Mouse (Mus musculus): ENCODE measurements around the gene Trappc3l. TPM values are rescaled to one million over a fixed set of nuclear protein-coding genes. Genes with fewer than 3 reads are reported as not detected.

The Trappc3l gene
- total and polyA plus RNA-seq, 3 experiments: not detected

DNA sequence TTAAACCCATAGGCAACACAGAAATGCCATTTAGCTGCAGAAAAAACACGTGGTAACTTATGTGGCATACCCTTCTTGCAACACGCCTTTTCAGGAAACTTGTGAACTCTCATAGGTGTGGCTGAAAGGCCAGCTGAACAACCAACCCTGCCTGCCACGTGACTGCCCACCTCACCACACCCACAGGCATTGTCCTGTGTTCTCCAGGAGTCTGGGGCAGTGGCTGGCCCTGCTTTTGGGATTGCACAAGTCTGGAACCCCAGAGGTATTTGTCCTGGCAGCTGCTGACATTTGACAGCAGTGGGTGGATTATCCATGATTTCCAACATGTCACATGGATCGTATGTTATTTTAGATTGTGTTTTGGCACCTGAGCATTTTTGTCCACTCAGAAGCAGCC, 102.4 kb downstream of the Trappc3l start:
- H3K9ac ChIP-seq (ENCODE audit: insufficient read depth, low read depth): no peak overlapping the region
- H3K27me3 ChIP-seq (replicated peaks): no peaks in the 10 kb centered on the region
- no peak overlapping the region for H3K4me2 ChIP-seq (ENCODE audit: insufficient read depth, low read depth, poor library complexity, severe bottlenecking)
- H3K9me3 ChIP-seq (replicated peaks; ENCODE audit: low read length): no peaks in the 10 kb centered on the region
- in situ Hi-C loops (cut with MboI; ENCODE audit: low pct_ligation_motif_present, low pct_unique_long_range_greater_than_20kb, low sequenced_read_pairs): no loop called here
- no peaks in the 10 kb centered on the region for H3K79me2 ChIP-seq (replicated peaks; ENCODE audit: control insufficient read depth, extremely low read depth, insufficient read depth, poor library complexity, severe bottlenecking)
- H3K4me3 ChIP-seq (replicated peaks in 1 of 3; ENCODE audit: low read depth in 2 of 3, low read length in 2 of 3, poor library complexity in 1 of 3): no peak overlapping the region
- H3K4me1 ChIP-seq (ENCODE audit: control insufficient read depth in 1 of 2, insufficient read depth in 2 of 2): no peaks in the 10 kb centered on the region
- dilution Hi-C loops (cut with MboI; ENCODE audit: extremely low pct_ligation_motif_present, extremely low pct_unique_long_range_greater_than_20kb, low sequenced_read_pairs): no loop called here
- H3K36me3 ChIP-seq (replicated peaks in 1 of 2; ENCODE audit: control insufficient read depth in 1 of 2, insufficient read depth in 1 of 2, low read length in 1 of 2): no peaks in the 10 kb centered on the region
- TF ChIP-seq CHD1 (IDR thresholded peaks at IDR 0.05; ENCODE audit: low read depth, low read length): no peak
- TF ChIP-seq MEF2A (IDR thresholded peaks at IDR 0.05; ENCODE audit: borderline replicate concordance, low read depth, low read length): no peak
- no peak for TF ChIP-seq ELF1 (IDR thresholded peaks at IDR 0.05; ENCODE audit: low read depth, low read length)
- TF ChIP-seq USF2 (conservative IDR thresholded peaks at IDR 0.05; ENCODE audit: low read depth, low read length): no peak
- TF ChIP-seq GABPA (IDR thresholded peaks at IDR 0.05; ENCODE audit: insufficient replicate concordance, low read depth, low read length): no peak
- TF ChIP-seq USF1 (IDR thresholded peaks at IDR 0.05; ENCODE audit: low read depth, low read length): no peak
- TF ChIP-seq BHLHE40 (IDR thresholded peaks at IDR 0.05; ENCODE audit: low read depth, low read length): no peak
- no peak for TF ChIP-seq ZNF384 (IDR thresholded peaks at IDR 0.05; ENCODE audit: low read depth, low read length)
- no peak for TF ChIP-seq PAX5 (IDR thresholded peaks at IDR 0.05; ENCODE audit: low read length)
- TF ChIP-seq MAZ (IDR thresholded peaks at IDR 0.05; ENCODE audit: low read depth, low read length): no peak
- no peak for TF ChIP-seq MYC (IDR thresholded peaks at IDR 0.05; ENCODE audit: low read depth, low read length)
- no peak for TF ChIP-seq EP300 (IDR thresholded peaks at IDR 0.05; ENCODE audit: low read length)
- TF ChIP-seq RCOR1 (conservative IDR thresholded peaks at IDR 0.05; ENCODE audit: low read depth, low read length): no peak
- no peak for TF ChIP-seq SIN3A (IDR thresholded peaks at IDR 0.05; ENCODE audit: low read length)
- TF ChIP-seq ZC3H11A (IDR thresholded peaks at IDR 0.05; ENCODE audit: low read depth, low read length): no peak
- no peak for TF ChIP-seq JUND (conservative IDR thresholded peaks at IDR 0.05; ENCODE audit: low read depth, low read length)
- no peak overlapping the region for H3K27ac ChIP-seq (ENCODE audit: insufficient read depth, low read depth)
- DNase-seq (ENCODE audit: extremely low read depth): no peak

DNA sequence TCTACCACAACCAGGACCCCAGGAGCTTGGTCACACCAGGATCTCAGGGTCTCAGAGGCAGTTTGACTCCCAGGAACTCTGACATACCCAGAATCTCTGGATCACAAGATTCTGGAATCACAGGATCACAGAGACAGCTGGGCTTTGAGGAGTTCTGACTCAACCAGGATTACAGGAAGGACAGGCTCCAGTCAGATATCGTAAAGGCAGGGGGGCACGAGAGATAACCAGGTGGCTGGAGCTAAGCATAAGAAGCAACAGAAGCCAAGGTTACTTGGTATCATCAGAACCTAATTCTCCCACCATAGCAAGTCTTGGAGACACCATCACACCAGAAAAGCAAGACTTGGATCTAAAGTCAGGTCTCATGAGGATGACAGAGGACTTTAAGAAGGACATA, 104.3 kb downstream of the Trappc3l start:
- Histone ChIP-seq H3K4me1 (ENCODE audit: control insufficient read depth in 1 of 2, insufficient read depth in 2 of 2) (no peaks in the 10 kb centered on the region), H3K27me3 (replicated peaks) (no peaks in the 10 kb centered on the region), H3K4me3 (replicated peaks in 1 of 3; ENCODE audit: low read depth in 2 of 3, low read length in 2 of 3, poor library complexity in 1 of 3) (no peak overlapping the region), H3K36me3 (replicated peaks in 1 of 2; ENCODE audit: control insufficient read depth in 1 of 2, insufficient read depth in 1 of 2, low read length in 1 of 2) (no peaks in the 10 kb centered on the region), H3K27ac (ENCODE audit: insufficient read depth, low read depth) (no peak overlapping the region), H3K4me2 (ENCODE audit: insufficient read depth, low read depth, poor library complexity, severe bottlenecking) (no peak overlapping the region), H3K79me2 (replicated peaks; ENCODE audit: control insufficient read depth, extremely low read depth, insufficient read depth, poor library complexity, severe bottlenecking) (no peaks in the 10 kb centered on the region), H3K9ac (ENCODE audit: insufficient read depth, low read depth) (no peak overlapping the region), H3K9me3 (replicated peaks; ENCODE audit: low read length) (no peaks in the 10 kb centered on the region)
- dilution Hi-C loops (cut with MboI; ENCODE audit: extremely low pct_ligation_motif_present, extremely low pct_unique_long_range_greater_than_20kb, low sequenced_read_pairs): no loop called here
- TF ChIP-seq PAX5 (IDR thresholded peaks at IDR 0.05; ENCODE audit: low read length): no peak
- no peak for TF ChIP-seq IRF4 (IDR thresholded peaks at IDR 0.05; ENCODE audit: low read depth, low read length)
- TF ChIP-seq CHD2 (IDR thresholded peaks at IDR 0.05; ENCODE audit: low read length): no peak
- no peak for TF ChIP-seq USF2 (conservative IDR thresholded peaks at IDR 0.05; ENCODE audit: low read depth, low read length)
- no peak for TF ChIP-seq NELFE (IDR thresholded peaks at IDR 0.05; ENCODE audit: low read depth, low read length)
- DNase-seq (ENCODE audit: extremely low read depth): no peak
- in situ Hi-C loops (cut with MboI; ENCODE audit: low pct_ligation_motif_present, low pct_unique_long_range_greater_than_20kb, low sequenced_read_pairs): no loop called here

All from CH12.LX (cell line).